Mouse (Mus musculus): Measurements from ENCODE around the gene Gm3033. TPM values are rescaled to one million over a fixed set of nuclear protein-coding genes. Genes with fewer than 3 reads are reported as not detected.

Gm3033 gene
- not detected in 2 replicates for polyA plus RNA-seq (2012; rRNA removed)

DNA sequence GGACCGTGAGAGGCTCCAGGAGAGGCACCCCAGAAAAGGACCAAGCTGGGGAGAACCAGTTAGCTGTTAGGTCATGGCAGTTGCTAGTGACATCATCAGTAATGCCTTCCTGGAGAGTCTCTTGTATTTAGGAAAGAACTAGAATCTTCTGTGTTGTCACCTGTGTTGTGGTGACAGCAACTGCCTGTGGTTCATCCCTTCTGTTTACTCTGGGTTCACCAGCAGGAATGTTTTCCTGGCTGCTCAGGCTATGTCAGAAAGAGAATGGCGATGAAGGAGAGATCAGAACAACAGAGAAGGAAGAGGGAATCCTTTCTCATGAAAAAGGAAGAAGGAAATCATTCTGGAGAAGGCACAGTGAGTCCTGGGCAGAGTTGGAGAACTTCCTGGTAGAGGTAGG, at the start of gene Gm3033:
TSS of gene Gm3033 (plus strand) at position 301 of the 400 bp plus-strand sequence.

DNA sequence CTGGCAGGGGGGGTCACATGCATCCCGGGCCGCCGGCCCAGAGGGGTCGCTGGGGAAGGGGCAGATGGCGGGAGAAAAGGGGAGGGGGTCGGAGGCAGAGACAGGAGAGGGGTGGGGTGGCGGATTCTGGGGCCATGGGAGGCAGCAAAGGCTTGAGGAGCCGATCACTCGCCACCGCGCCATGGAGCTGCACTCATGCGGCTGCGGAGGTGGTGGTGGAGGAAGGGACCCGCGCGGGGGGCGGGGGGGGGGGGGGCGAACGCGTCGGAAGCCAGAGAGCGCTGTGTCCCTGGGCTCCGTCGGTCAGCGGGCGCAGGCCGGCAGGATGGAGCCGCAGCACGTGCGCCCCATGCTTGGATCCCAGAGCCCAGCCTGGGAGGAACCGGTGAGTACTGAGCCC, 36.3 kb upstream of the Gm3033 start, which contains the start of gene Gm3002:
TSS of gene Gm3002 (plus strand) at position 301 of the 400 bp plus-strand sequence.

DNA sequence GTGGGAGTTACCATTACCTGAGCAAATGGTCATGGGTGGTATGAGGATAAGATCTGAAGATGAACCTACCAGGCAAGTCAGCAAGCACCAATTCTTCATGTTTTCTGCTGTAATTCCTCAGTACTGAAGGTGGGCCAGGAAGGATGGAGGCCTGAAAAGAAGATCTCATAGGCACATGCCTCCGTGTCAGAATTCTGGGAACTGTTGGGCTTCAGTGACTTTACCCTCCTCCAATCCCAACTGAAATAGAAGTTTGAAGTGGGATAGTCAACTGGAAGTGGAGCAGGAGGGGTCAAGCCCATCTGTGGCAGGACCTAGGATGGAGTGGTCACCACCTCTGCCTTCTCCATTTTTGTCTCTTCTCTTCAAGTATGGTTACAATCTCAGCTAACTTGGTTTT, 37.8 kb downstream of the Gm3033 start, which contains the start of gene Gm2916:
TSS of gene Gm2916 (plus strand) at position 301 of the 400 bp plus-strand sequence.

Other genes with a start within 250 kb of the Gm3033 start
- gene Gm3012, start 211.7 kb upstream of the Gm3033 start, polyA plus RNA-seq (2012; rRNA removed): not detected in 2 replicates
- gene Gm3020, start 194.2 kb upstream of the Gm3033 start, polyA plus RNA-seq (2012; rRNA removed): not detected in 2 replicates
- gene Gm3043, start 157.5 kb upstream of the Gm3033 start, polyA plus RNA-seq (2012; rRNA removed): not detected in 2 replicates
- gene Gm3002, start 36.2 kb upstream of the Gm3033 start, polyA plus RNA-seq (2012; rRNA removed): 0.14 TPM in 1 of 2 replicates, not detected in the other
- gene Gm2916, start 37.9 kb downstream of the Gm3033 start, polyA plus RNA-seq (2012; rRNA removed): not detected in 2 replicates
- gene Gm3029, start 85.5 kb downstream of the Gm3033 start, polyA plus RNA-seq (2012; rRNA removed): not detected in 2 replicates
- 0.21 TPM in 1 of 2 replicates, not detected in the other for gene Gm3095, start 117.3 kb downstream of the Gm3033 start, polyA plus RNA-seq (2012; rRNA removed)
- gene Gm3099, start 152.1 kb downstream of the Gm3033 start, polyA plus RNA-seq (2012; rRNA removed): not detected in 2 replicates
- 0.12 TPM in 1 of 2 replicates, not detected in the other for gene Gm5796, start 177.7 kb downstream of the Gm3033 start, polyA plus RNA-seq (2012; rRNA removed)
- not detected in 2 replicates for gene Gm3115, start 237.9 kb downstream of the Gm3033 start, polyA plus RNA-seq (2012; rRNA removed)